In genomic region chr3:89982426-89982825, GRCm38 (mm10) we compare ENCODE assay signal across 19 mouse cellular contexts.
"Had no signal": no experiment of that assay in that cellular context is flagged by ENCODE, and none has a peak within 500 bp of the region (broad histone marks: within the 10 kb centered on the region; RNA-seq: fewer than 3 reads in every experiment).

No protein-coding gene starts in this region.

- H3K9ac ChIP-seq: lung, embryonic 14.5 days; midbrain, embryonic 12.5 days; neural tube, embryonic 13.5 days; neural tube, embryonic 15.5 days had no signal

- H3K36me3 ChIP-seq: midbrain, embryonic 10.5 days; midbrain, embryonic 12.5 days; neural tube, embryonic 13.5 days; neural tube, embryonic 15.5 days had no signal

- H3K27ac ChIP-seq: midbrain, embryonic 10.5 days; midbrain, embryonic 12.5 days; neural tube, embryonic 13.5 days; neural tube, embryonic 15.5 days had no signal

- DNase-seq: lung, adult 18-20 months; lung, embryonic 14.5 days; lung, postnatal 10 days; lung, postnatal 4 days; midbrain, embryonic 14.5 days; retina, postnatal 1 day; right cerebral cortex, adult 18-20 months; right cerebral cortex, postnatal 25 days; right cerebral cortex, postnatal 4 days; spleen, adult 18-20 months; thymus, adult 2 months; thymus, postnatal 25 days; thymus, postnatal 4 days had no signal

- H3K4me1 ChIP-seq: midbrain, embryonic 10.5 days; midbrain, embryonic 12.5 days; neural tube, embryonic 13.5 days; neural tube, embryonic 15.5 days had no signal

- H3K9me3 ChIP-seq: midbrain, embryonic 10.5 days; midbrain, embryonic 12.5 days; neural tube, embryonic 13.5 days; neural tube, embryonic 15.5 days had no signal

- ATAC-seq: midbrain, embryonic 16.5 days had no signal

- H3K4me3 ChIP-seq: midbrain, embryonic 10.5 days; midbrain, embryonic 12.5 days; myocyte; neural tube, embryonic 13.5 days; neural tube, embryonic 15.5 days had no signal

- H3K4me2 ChIP-seq: lung, embryonic 14.5 days; midbrain, embryonic 12.5 days; neural tube, embryonic 13.5 days; neural tube, embryonic 15.5 days had no signal

- H3K27me3 ChIP-seq: midbrain, embryonic 12.5 days; neural tube, embryonic 13.5 days; neural tube, embryonic 15.5 days had no signal
